Mouse (Mus musculus) kidney, adult 2 months (tissue): Measurements from ENCODE around the gene Extl1.

Experiments
- CTCF ChIP-seq: fragments of 200-500 bp; conservative IDR thresholded peaks from 2 replicates; pipeline ENCODE4 v1.5.1; 2011; ENCODE audit warnings: low read depth, mild to moderate bottlenecking, control low read depth, low read length, moderate library complexity, mixed read lengths; ENCODE audit not compliant: insufficient read depth, insufficient read length
- POLR2A ChIP-seq: fragments of 200-500 bp; IDR thresholded peaks from one replicate; pipeline ENCODE4 v1.6.1; 2011; ENCODE audit warnings: low read depth, low read length, control low read depth

DNA sequence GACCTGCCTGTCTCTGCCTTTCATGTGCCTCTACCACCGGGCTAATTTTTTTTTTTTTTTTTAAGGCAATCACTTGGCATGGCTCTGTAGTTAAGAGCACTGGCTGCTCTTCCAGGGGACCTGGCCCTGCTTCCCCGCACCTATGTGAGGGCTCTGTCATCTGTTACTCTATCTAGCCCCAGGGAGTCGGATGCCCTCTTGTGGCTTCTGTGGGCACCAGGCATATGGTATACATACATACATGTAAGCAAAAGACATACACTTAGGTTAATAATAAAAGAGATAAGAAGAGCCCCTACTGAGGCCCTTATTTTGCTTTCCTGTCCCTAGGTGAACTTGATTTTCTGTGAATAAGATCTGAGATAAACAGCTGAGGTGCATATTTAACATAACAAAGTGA, 39.0 kb downstream of the Extl1 start:
- TF ChIP-seq CTCF (no peak), POLR2A (no peak)
